Mouse (Mus musculus) layer of hippocampus, adult 11-12 months (tissue): Measurements from ENCODE around the gene Ipo8.

Experiments
- DNase-seq: peaks from one replicate; pipeline ENCODE4 v3.0.0; 2022; ENCODE audit warnings: low spot score

Gene Ipo8

DNA sequence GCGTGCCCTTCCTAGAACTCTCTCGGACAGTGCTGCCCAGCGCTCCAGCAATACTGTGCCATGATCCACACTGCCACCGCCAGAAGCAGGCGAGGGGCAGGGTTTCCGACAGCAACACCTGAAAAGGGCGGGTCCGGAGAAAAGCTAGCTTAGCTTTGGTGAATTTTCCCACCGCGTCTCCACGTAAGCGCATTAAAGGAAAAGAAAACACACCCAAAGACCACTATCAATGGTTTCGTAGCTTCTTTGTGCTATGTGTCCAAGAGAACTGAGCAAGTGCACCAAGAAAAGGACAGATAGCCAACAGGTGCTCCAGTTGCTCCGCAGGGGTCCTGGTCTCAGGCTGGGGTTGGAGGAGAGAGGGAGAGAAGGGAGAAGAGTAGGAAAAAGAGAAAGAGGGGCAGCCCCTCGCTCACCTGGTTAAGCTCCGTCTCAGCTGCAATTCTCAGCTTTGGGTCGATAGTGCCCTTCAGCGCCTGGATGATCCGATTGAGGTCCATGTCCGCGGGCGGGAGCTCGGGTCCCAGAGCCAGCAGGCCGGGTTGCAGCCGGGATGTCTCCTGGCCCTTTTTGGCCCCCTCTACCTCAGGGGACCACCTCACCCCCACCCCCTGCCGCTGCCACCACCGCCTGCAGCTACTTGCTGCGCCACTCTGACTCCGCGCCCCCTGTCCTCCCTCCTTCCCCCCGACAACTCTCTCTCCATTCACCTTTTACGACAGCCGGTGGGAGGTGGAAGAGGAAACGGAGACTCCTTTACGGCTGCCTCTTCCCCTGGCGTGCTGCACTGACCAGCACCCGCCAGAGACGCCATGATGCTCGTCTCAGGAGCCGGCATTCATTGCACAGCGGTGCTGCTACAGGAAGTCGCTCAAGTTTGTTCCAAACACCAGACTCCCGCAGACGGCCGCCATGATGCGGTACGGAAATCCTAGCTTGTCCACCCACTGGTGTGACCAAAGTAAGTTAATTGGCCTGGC, at the start of gene Ipo8:
TSS of gene Ipo8 (minus strand) at position 720 of the 980 bp plus-strand sequence.
- peak; percentile 96 for DNase-seq

DNA sequence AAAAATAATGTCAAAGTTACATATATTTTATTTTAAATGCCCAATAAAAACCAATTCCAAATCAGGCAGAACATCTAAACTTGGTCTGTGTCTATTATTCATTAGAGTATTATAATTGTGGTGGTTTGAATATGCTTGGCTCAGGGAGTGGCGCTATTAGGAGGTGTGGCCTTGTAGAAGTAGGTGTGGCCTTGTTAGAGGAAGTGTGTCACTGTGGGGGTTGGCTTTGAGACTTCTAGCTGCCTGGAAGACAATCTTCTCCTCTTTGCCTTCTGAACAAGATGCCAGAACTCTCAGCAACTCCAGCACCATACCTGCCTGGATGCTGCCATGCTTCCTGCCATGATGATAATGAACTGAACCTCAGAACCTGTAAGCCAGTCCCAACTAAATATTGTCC, 42.6 kb upstream of the Ipo8 start:
- DNase-seq, result no peak

DNA sequence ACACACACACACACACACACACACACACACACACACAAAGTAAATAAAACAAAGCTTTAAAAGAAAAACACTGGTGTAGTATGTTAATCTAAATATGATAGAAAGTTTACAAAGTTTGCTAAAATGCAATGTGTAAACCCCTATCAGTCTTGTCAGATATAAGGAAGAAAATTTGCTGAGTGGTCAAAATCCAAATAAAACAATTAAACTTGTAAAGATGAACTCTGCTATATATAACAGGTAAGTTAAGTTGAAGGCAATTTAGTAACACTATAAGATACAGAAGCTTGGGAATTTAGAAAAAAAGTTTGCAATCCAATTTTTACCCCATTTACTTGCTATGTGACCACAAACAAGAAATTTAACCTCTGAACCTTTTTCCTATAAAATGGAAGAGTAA, 14.4 kb upstream of the Ipo8 start:
- no peak for DNase-seq

DNA sequence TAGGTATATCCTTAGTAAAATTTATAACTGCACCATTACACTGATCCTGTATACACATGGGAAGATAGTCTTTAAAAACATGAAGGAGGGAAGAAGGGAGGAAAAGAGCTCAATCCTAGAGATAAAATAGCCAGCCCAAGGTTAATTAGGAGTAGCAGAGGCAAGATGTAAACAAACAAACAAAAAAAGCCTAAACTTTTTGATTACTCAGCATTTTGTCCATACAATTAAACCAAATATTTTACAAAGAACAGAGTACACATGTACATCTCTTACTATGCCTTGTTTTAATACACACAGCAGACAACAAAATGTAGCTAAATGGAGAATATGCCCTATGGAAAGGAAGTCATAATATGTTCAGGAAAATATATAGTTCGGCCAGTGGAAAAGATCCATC, 10.5 kb upstream of the Ipo8 start:
- no peak for DNase-seq

DNA sequence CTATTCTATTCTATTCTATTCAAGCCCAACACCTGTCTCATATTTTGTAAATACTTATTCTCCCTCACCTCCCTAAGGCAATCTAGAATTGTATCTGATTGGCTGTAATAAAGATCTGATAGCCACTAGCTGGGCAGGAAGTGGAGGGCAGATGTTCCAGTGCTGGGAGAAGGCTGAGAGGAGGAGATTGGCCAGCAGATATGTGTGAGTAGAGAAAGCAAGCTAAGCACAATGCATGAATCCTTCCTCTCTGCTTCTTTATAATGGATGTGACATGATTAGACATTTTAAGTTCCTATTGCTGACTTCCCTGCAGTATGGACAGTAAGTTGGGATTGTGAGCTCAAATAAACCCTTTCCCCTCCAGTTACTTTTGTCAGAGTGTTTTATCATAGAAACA, 7.2 kb upstream of the Ipo8 start:
- no peak for DNase-seq

DNA sequence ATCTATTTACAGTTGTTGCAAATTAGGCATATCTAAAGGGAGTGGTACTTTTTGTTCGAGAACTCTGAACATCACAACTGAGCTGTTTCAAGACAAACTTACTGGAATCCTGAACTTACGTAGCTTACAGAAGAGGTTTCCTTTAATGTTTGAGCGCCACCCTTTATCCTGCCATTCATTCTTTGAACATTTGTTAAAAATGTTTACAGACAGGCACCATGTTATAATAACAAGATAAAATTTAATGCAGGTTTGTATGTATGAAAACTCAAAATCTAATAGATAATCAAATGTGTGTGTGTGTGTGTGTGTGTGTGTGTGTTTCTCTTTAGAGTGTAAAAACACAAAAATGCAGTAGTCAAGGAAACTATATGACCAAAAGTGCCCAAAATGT, 458 bp upstream of the Ipo8 start:
- no peak for DNase-seq

DNA sequence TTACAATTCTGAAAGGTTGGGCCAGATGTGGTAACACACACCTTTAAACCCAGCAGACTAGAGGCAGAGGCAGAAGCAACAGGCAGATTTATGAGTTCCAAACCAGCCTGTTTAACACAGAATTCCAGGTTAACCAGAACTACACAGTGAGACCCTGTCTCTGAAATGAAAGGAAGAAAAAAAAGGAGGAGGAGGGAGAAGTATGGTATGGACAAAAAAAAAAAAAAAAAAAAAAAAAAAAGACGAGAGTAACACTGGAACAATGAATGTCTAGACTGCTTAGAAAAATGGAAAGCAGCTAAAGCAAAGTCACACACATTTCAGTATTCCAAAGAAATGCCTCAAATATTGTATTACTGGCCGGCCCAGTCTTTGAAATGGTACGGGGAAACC, 916 bp downstream of the Ipo8 start:
- DNase-seq, result no peak

DNA sequence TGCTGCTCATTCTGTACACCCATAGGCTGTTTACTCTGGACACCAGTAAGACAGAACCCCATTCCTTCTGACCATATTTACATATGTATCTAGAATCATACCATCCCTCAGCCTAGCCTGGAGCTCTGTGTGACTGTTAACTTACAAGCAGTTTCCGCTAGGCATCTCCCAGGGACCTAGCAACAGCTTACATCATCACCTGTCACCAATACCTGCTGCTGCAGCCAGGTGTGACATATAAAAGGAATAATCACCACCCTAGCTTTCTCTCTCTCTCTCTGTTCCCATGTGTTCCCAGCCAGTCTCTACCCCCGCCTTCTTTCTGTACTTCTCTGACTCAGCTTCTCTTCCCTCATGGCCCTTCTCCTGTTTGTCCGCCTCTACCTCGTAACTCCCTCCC, 5.1 kb downstream of the Ipo8 start:
- DNase-seq, result peak; percentile 7

DNA sequence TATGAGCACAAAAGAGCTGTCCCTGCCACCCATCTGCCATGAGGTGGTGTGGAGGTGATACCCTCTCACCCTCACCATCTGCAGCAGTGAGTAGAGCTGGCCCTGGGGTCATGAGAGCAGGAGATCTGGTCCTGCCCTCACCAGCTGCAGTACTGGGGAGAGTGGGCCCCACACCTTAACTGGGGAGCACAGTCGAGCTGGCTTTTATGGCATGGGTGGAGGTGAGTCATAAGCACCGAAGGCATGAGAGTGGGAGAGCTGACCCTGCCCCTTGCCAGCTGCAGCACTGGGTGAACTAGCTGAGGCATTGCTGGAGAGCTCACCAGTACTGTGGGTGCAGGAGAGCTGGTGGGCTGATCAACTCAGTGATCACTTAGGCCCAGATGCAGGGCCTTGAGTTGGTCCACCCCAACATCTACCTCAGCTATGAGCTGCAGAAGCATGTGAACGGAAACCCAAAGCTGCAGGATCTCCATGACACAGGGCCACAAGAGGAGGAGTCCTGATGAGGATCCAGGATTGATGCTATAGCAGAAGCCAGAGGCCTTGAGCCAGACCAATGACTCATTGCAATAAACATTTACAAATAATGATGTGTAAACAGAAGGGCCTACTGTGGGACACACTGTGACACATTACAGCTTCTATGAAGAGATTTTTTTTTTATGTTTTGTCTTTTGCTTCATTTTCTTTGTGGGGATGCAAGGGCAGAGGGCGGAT, 12.5 kb downstream of the Ipo8 start:
- DNase-seq, result no peak

DNA sequence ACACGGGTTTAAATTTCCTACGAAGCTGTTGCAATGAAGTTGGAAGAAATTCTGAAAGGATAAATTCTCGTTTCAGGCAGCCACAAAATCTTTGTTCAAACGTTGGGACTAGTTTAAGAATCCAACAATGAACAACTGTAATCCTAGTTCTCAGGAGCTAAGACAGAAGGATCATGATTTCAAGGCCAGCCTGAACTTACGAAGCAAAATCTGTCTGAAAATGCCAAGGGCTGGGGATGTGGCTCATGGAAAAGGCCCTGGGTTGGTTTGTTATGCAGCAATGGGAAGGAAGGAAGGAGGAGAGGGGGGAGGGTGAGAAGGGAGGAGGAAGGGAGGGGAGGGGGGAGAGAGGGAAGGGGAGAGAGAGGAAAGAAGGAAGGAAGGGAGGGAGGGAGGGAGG, 14.5 kb downstream of the Ipo8 start:
- no peak for DNase-seq

DNA sequence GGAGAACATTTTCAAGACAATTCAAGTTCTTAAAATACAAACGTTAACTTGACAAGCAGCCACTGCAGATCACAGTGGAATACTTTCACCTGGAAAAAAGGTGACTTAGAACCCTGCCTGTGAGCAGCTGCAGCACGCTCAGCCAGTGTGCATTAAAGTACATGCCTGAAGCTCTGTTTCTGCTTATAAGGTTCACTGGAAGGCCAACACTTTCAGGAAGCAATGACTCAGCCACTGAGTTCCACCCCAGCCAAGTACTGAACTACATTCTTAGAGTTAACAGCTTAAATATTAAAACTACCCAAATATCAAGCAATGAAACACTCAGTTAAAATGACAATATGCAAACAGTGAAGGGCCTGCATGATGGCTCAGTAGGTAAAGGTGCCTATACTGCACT, 20.1 kb downstream of the Ipo8 start:
- no peak for DNase-seq

DNA sequence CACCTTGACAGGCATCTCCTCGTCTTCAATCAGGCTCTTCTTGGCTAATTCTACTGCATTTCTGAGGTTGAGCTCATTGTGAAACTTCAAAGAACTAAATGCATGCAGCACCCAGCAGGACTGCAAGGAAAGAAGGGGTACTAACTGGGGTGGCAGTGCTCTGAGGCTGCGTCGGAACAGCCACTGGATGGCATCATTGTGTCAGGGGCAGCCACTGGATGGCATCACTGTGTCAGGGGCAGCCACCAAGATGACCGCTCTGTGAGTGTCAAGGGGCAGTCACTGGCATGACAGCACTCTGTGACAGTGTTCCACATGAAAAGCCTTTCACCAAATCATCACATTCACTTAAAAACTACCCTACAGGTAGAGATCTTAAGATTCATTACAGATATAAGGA, 31.5 kb downstream of the Ipo8 start:
- DNase-seq, result no peak

DNA sequence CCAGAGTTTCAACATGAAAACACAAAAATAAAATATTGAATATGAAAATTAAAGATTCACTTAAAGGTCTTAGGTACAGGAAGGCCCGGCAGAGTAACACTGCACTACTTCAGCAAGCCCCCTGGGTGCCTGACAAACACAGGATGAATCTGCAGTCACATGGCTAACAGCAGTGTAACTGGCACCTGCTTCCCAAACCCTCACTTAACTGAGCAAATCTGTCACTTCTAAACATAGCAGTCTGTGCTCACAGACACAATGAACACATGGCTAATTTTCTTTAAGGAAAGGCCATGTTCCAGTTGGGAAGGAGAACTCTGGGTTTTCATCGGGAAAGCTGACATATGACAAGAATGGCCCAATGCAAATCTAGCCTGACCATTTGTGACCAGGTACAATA, 36.1 kb downstream of the Ipo8 start:
- peak; percentile 26 for DNase-seq

DNA sequence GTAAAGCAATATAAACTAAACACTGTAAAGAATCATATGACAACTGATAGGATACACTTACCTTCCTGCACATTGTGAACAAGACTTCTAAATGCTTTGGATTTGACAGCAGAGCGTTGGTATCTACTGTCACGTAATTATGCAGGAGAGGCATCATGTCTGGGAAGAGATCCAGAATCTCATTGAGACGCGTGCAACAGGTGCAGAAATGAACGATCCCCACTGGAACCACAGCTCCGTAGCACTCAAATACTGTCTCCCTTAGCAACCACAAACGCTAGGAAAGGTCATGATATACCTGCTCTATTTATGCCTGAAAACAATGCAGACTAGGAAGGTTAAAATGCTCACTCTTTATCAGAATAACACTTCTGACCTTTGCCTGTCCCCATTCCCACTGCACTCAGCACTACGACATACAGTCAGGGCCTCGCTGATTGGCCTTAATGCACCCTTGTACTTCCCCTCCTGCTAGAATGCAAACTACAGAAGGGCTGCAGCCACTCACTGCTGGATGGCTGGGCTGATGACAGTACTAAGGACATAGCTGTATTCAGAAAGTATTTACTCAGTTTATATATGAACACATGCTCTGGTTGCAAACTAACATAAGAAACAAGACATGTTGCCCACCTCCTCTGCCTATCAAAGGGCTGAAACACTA, 42.1 kb downstream of the Ipo8 start:
- no peak for DNase-seq

DNA sequence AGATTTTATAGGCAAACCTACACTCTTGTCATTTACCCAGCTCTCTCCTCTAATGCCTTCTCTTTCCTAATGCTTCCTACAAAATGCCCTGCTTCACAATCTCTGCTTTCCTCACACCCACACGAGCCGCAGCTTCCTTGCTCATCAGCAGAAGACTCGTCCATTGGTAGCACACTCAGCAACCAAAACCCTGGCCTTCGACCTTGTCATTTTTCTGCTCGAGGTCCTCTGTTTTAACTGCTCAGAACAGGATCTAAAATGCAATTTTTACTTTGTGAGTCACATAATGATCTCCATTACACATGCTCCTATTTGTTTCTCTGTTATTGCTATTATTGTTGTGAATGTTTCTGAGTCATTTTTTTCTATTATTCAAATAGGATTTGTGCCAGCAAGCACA, 45.1 kb downstream of the Ipo8 start:
- no peak for DNase-seq

DNA sequence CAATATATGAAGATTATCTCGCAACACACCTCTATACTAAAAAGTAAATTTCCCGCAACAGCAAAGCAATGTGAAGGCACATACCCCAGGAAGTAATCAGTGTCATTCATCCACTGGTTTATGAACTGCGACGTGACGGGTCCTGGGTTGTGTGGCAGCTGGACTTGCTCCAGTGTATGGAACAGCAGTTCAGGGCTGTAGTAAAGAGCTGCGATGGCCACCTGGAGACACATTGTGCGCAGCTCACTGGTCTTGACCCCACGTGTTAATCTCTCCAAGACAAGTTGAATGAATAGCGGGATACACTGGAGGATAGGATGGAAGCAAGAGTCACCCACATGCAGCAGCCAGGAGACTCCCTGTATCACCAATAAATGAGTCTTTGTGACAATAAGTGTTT, 46.8 kb downstream of the Ipo8 start:
- no peak for DNase-seq

DNA sequence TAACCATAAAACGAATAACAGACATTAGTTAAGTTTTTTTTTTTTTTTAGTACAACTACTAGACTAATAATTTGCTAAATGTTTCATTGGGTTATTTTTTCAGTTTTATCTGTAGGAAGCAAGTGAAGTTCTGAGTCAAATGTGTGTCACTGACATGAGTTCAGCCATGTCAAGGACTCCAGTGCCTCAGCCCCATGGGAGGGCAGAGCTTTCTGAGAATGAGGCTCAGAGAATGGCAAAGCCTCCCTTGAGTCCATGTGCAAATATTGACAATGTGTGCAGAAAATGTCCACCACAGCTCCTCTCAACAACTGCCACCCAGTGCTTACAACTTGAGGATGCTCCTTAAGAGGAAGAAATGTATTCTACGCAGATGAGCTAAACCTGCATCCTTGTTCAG, 55.0 kb downstream of the Ipo8 start:
- DNase-seq, result no peak

DNA sequence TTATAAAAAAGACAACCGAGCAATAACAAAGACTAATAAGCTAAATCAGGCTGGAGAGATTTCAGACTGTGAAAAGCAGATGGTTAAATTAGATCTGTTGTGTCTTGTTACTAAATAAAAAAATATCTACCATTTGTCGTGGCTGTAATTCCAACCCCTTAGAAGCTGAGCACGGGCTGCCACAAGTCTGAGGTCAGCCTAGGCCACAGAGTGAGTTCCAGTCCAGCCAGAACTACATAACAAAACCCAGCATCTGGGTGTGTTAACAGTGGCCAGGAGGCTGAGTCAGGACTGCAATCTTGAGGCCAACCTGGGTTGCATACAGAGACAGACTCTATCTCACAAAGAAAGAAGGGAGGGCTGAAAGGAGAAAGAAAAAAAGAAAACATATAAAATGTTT, 59.8 kb downstream of the Ipo8 start:
- no peak for DNase-seq

DNA sequence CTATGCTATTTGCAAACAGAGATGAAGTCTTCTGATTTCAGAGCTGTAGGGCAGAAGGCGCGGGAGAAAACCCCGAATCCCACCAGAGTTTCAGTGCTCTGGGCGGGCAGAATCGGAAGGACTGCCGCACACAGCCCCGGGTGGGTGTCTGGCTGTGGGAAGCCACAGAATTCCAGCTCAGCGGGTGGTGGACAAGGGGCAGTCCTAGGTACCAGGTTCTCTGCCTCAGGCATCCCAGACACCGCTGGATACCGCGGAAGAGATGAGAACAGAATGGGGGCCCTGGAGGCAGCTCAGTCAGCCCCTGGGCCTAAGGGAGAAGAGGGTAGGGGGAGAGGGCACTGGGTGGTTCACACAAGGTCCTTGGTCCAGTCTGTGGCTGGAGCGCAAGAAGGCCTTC, 62.8 kb downstream of the Ipo8 start:
- no peak for DNase-seq

DNA sequence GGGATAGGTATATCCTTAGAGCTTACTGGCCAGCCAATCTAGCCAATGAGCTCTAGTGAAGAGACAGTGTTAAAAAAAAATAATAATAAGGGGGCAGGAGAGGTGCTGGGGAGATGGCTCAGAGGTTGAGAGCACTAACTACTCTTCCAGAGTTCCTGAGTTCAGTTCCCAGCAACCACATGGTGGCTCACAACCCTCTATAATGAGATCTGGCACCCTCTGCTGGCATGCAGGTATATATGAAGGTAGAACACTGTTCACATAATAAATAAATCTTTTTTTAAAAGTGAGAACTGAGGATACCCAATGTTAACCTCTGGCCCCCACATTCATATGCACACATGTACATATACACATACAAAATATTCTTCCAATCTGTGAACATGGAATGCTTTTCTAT, 64.0 kb downstream of the Ipo8 start:
- no peak for DNase-seq

DNA sequence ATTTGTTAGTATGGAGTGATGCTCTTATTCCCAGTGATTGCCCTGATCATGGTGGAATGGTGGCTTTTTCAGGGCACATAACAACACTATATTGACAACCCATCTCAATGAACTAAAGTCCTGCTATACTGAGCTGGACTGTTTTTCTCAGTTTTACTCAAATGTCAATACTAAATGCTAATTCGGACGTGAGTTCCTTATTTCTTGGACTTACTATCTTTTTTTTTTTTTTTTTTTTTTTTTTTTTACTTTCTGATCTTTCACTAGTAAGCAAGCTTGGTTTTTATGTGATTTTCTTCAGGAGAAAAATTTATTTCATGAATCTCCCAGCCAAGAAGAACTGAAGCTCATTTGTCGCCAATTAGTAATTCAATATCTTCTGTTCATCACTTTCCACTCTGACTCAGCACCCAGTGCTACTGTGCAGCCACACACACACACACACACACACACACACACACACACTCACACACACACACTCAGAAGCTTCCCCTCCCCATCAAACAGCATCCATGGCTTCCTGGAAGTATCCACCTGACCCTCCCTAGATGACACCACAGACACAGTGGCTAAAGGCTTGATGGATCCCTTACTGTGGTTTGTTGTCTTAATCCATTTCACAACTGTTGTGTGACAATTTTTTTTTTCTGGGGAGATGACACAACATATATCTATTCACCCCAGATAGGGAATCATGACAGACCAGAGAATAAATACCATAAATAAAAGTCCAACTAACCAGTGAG, 69.1 kb downstream of the Ipo8 start:
- DNase-seq, result no peak

DNA sequence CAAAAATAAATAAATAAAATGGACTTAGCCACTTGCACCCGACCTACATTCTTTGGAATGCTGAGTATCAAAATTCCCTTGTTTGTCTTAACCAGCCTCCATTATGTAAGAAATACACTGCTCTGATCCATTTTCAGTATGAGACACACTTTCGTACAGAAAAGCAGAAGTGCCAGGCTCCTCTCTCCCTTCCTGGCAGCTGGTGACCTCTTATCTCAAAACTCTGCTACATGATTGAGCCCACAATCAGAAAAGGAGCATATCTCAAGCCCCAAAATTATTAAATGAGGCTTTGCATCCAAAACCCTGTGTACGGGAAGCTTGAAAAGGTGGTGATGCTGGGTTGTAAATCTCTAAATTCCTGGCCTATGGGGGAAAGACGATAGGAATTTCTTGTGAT, 69.8 kb downstream of the Ipo8 start:
- DNase-seq, result no peak
